Mouse (Mus musculus) hindbrain, postnatal 0 days (tissue): Measurements from ENCODE around the gene Edem2. TPM values are rescaled to one million over a fixed set of nuclear protein-coding genes. Genes with fewer than 3 reads are reported as not detected.

Experiments
- ATAC-seq: fragments of 200-750 bp; cut with Nextera tagmentation; 2 replicates; pipeline ENCODE4 v1.8.0; 2017; ENCODE audit warnings: mild to moderate bottlenecking, moderate TSS enrichment, moderate library complexity
- DNase-seq: peaks from one replicate; pipeline ENCODE4 v3.0.0-alpha.2; 2015; ENCODE audit warnings: low spot score
- H3K27ac ChIP-seq: fragments of 300-500 bp; sonication (generic); 2 replicates; pipeline ENCODE4 v1.5.1; 2014; ENCODE audit warnings: mild to moderate bottlenecking
- H3K27me3 ChIP-seq: fragments of 300-500 bp; sonication (generic); 2 replicates; pipeline ENCODE4 v1.6.1; 2014; ENCODE audit warnings: low read length, mixed read lengths; ENCODE audit not compliant: insufficient read depth
- H3K36me3 ChIP-seq: fragments of 300-500 bp; sonication (generic); 2 replicates; pipeline ENCODE4 v1.6.1; 2014; ENCODE audit warnings: low read length, mixed read lengths; ENCODE audit not compliant: insufficient read depth
- H3K4me1 ChIP-seq: fragments of 300-500 bp; sonication (generic); 2 replicates; pipeline ENCODE4 v1.6.1; 2014; ENCODE audit warnings: antibody characterized with exemption, low read length, mixed read lengths; ENCODE audit not compliant: insufficient read depth
- H3K4me2 ChIP-seq: fragments of 300-500 bp; sonication (generic); 2 replicates; pipeline ENCODE4 v1.6.1; 2014; ENCODE audit warnings: low read depth, mild to moderate bottlenecking, low read length, moderate library complexity, mixed read lengths
- H3K4me3 ChIP-seq: fragments of 300-500 bp; sonication (generic); 2 replicates; pipeline ENCODE4 v1.5.1; 2014; ENCODE audit warnings: low read length
- H3K9ac ChIP-seq: fragments of 300-500 bp; sonication (generic); replicated peaks from 2 replicates; pipeline ENCODE4 v1.6.1; 2014; ENCODE audit warnings: mild to moderate bottlenecking, low read length, moderate library complexity, mixed read lengths
- H3K9me3 ChIP-seq: fragments of 300-500 bp; sonication (generic); 2 replicates; pipeline ENCODE4 v1.6.1; 2016; ENCODE audit warnings: low read length, mixed read lengths
- CTCF ChIP-seq: IDR thresholded peaks from 2 replicates; pipeline ENCODE4 v1.5.1; 2016; ENCODE audit warnings: antibody characterized with exemption, control low read depth, low read depth
- WGBS: fragments of 180-500 bp; shearing (Covaris S2); extraction: QIAGEN DNeasy Blood & Tissue Kit; methylation state at CpG from one replicate; pipeline ENCODE4 v1.1.7; 2014; 5-methylcytosine and 5-hydroxymethylcytosine counted together
- polyA plus RNA-seq: library from polyadenylated mRNA; unstranded; fragments of >200 nt; fragmentation: Nextera tagmentation; extraction: Ambion mirVana; gene quantifications from 2 replicates; pipeline ENCODE4 v1.2.1, GENCODE M21; 2015
- total RNA-seq: library from RNA; depleted of rRNA; stranded (reverse); fragments of >200 nt; gene quantifications from 2 replicates; pipeline ENCODE4 v1.2.3, GENCODE M21; 2014

Edem2 gene
- total and polyA plus RNA-seq, 2 experiments from 2014 or later: 27.9 to 40.7 TPM

DNA sequence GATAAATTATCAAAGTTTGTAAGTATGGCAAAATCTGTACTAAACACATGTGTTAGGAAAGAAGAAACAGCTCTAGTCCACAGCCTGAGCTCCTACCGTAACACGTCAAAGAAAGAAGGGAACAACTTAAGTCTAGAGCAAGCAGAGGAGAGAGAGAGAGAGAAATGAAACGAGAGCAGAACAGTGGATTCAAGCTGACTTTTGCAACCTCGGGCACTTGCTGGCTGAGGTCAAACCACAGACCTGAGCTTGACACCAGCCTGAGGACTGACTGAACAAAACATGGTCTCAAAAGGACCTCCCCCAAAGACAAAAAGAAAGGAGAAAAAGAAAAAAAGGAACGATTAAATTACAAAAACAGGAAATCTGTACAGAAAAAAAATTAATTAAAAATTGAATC is 48.7 kb downstream of the Edem2 start:
- peaks cover 5% of the 10 kb centered on the region; the same call in 1 of the 2 replicates for H3K4me1 ChIP-seq
- TF ChIP-seq CTCF: no peak
- H3K27me3 ChIP-seq: no peaks in the 10 kb centered on the region
- H3K4me2 ChIP-seq: no peak overlapping the region
- ATAC-seq (no peak), DNase-seq (no peak)
- H3K4me3 ChIP-seq: no peak overlapping the region
- no peak overlapping the region for H3K9ac ChIP-seq
- no peak overlapping the region for H3K27ac ChIP-seq
- WGBS: 73% methylated on average over 5 of the region's 5 CpGs
- no peaks in the 10 kb centered on the region for H3K9me3 ChIP-seq
- 0 out of 2 replicates have a peak, but pooled peaks cover under 1% of the 10 kb centered on the region for H3K36me3 ChIP-seq

DNA sequence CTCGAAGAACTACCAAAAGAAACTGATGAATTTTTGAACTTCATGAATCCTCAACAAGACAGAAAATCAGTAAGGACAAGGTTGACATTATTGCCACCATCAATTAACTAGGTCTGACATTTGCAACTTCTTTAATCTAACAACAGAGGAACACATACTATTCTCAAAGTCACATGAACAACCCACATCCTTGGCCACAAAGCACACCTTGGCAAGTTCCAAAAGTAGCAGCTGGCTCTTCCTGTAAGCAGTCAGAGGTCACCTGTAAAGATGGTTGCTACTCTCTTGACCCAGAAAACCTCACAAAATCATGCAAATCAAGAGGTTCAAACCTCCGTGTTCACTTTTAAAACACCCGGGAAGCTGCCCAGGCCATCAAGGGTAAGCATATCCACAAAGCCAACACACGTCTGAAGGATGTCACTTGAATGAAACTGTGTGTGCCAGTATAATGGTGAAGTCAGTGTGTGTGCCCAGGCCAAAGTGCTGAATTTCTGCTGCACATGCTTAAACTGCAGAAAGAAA is 49.6 kb downstream of the Edem2 start:
- Histone ChIP-seq H3K27me3 (no peaks in the 10 kb centered on the region), H3K27ac (no peak overlapping the region), H3K9ac (no peak overlapping the region), H3K4me1 (peaks cover 5% of the 10 kb centered on the region; the same call in 1 of the 2 replicates), H3K36me3 (no peaks in the 10 kb centered on the region), H3K4me2 (no peak overlapping the region), H3K4me3 (no peak overlapping the region), H3K9me3 (no peaks in the 10 kb centered on the region)
- ATAC-seq (no peak), DNase-seq (no peak)
- TF ChIP-seq CTCF: no peak
- WGBS: 87% methylated on average over 4 of the region's 4 CpGs

DNA sequence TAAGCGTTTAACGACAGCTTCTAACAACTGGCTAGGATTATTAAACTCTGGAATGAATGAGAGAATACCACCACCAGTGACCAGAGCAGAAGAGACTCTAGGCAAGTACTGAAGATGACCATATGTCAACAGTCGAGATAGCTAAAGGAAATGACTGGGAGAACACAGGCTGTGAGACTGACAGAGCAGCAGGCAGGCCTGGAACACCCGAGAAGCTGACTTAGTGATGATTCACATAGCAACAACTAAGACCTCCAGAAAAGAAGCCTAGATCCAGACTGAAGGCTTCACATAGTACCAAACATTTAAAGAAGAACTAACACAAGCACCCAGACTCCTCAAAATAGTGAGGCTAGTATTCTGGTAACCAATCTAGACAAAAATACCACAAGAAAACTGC is 54.2 kb downstream of the Edem2 start:
- Histone ChIP-seq H3K4me1 (peaks cover 5% of the 10 kb centered on the region; the same call in 1 of the 2 replicates), H3K36me3 (peaks cover 12% of the 10 kb centered on the region), H3K4me2 (no peak overlapping the region), H3K4me3 (no peak overlapping the region), H3K9me3 (no peaks in the 10 kb centered on the region), H3K27me3 (no peaks in the 10 kb centered on the region), H3K9ac (no peak overlapping the region), H3K27ac (no peak overlapping the region)
- ATAC-seq: no peak
- DNase-seq: no peak
- WGBS: 57% methylated on average over 4 of the region's 4 CpGs
- no peak for TF ChIP-seq CTCF

DNA sequence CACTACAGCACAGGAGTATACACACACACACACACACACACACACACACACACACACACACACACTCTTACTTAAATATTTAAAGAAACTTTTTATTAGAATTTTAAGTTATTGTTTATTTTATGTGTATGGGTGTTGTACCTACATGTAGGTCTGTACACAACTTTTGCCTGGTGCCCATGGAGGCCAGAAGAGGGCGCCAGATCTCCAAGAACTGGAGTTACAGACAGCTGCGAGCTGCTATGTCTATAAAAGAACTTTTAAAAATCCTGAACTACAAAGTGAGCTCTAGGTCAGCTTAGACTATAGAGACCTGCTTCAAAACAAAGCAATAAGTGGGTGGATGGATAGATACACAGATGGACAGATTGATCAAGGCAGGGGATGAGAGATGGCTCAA is 55.7 kb downstream of the Edem2 start:
- Histone ChIP-seq H3K27me3 (no peaks in the 10 kb centered on the region), H3K27ac (no peak overlapping the region), H3K9ac (no peak overlapping the region), H3K36me3 (peaks cover 12% of the 10 kb centered on the region), H3K4me2 (no peak overlapping the region), H3K4me3 (no peak overlapping the region), H3K9me3 (no peaks in the 10 kb centered on the region), H3K4me1 (no peaks in the 10 kb centered on the region)
- WGBS: 20% methylated on average over 2 of the region's 2 CpGs
- no peak for ATAC-seq
- DNase-seq: peak; percentile 76
- peak; percentile 68 for TF ChIP-seq CTCF

DNA sequence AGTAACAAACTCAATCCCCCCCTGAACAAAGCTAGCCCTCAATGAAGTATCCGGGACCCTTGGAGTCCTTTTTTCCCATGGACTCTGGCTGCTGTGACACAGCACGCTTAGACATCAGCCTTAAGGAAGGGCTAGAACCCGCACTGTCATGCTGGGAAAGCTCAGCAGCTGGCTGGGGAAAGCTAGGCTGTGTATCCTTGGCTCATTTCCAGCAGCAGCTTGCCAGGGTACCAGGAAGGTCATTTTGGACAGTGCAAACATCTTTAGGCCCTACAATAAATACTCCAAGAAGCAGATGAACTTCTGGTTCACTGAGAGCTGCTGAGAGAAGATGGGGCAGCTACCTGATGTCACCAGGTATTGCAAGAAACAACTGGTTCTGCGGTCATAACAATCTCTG is 58.0 kb downstream of the Edem2 start:
- H3K4me1 ChIP-seq: no peaks in the 10 kb centered on the region
- H3K4me3 ChIP-seq: no peak overlapping the region
- WGBS: 56% methylated on average over 4 of the region's 4 CpGs
- no peak overlapping the region for H3K4me2 ChIP-seq
- peaks cover 16% of the 10 kb centered on the region for H3K36me3 ChIP-seq
- no peak overlapping the region for H3K9ac ChIP-seq
- ATAC-seq: no peak
- no peaks in the 10 kb centered on the region for H3K9me3 ChIP-seq
- no peak for TF ChIP-seq CTCF
- H3K27ac ChIP-seq: no peak overlapping the region
- H3K27me3 ChIP-seq: no peaks in the 10 kb centered on the region
- peak; percentile 53 for DNase-seq

DNA sequence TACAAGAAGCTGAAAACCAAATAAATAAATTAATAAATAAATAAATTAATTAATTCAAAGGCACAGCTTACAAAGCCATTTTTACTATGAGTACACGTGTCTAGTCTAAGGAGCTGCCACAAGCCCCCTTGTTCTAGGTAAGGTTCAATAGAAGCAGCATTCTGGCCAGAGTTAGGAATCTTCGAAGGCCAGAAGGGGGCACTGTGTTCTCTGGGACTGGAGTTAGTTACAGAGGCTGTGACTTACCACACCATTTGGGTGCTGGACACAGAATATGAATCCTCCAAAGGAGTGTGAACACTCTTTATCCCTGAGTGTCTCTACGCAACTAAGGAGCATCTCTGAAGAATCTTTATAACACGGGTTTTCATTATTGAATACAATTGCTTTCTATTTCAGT is 60.8 kb downstream of the Edem2 start:
- no peaks in the 10 kb centered on the region for H3K4me1 ChIP-seq
- H3K9me3 ChIP-seq: no peaks in the 10 kb centered on the region
- no peak overlapping the region for H3K4me2 ChIP-seq
- no peak overlapping the region for H3K9ac ChIP-seq
- H3K4me3 ChIP-seq: no peak overlapping the region
- peaks cover 31% of the 10 kb centered on the region for H3K36me3 ChIP-seq
- no peaks in the 10 kb centered on the region for H3K27me3 ChIP-seq
- TF ChIP-seq CTCF: peak; percentile 53
- DNase-seq (peak; percentile 40), ATAC-seq (no peak)
- 83% methylated on average over 4 of the region's 4 CpGs for WGBS
- H3K27ac ChIP-seq: no peak overlapping the region

DNA sequence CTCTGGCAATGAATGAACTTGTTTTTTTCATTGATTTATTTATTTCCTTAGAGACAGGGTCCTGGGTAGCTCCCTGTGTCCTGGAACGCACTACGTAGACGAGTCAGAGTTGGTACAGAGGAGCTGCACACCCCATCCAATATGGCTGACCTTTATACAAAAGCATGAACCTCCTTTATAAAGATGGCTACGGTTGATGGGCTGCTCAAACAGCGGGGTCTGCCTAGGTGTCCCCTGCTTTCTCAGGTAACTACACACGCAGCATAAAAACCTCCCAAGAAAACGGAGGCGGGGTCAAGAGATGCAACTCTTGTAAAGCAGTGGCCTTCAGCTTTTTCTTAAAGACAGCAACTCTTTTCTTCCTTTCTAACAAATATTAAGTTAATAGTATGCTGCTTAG is 61.4 kb downstream of the Edem2 start:
- Histone ChIP-seq H3K36me3 (peaks cover 34% of the 10 kb centered on the region), H3K9me3 (no peaks in the 10 kb centered on the region), H3K27me3 (no peaks in the 10 kb centered on the region), H3K4me2 (no peak overlapping the region), H3K27ac (no peak overlapping the region), H3K4me3 (no peak overlapping the region), H3K9ac (no peak overlapping the region), H3K4me1 (no peaks in the 10 kb centered on the region)
- no peak for DNase-seq
- no peak for TF ChIP-seq CTCF
- ATAC-seq: no peak
- 96% methylated on average over 8 of the region's 8 CpGs for WGBS
